Mouse (Mus musculus) liver, adult 2 months (tissue): ENCODE data around the gene Hadha. TPM values are rescaled to one million over a fixed set of nuclear protein-coding genes. Genes with fewer than 3 reads are reported as not detected.

Source experiments
- DNase-seq: peaks from one replicate; pipeline ENCODE4 v3.0.0-alpha.2; 2011; ENCODE audit warnings: low read depth, low spot score; ENCODE audit errors: extremely low read depth
- H3K27ac ChIP-seq: fragments of 200-500 bp; replicated peaks from 2 replicates; pipeline ENCODE4 v1.5.1; 2012; ENCODE audit warnings: low read depth, mild to moderate bottlenecking, control low read depth, inconsistent platforms, low read length; ENCODE audit not compliant: insufficient read depth
- H3K27me3 ChIP-seq: fragments of 200-500 bp; 2 replicates; pipeline ENCODE4 v1.6.1; 2012; ENCODE audit warnings: mild to moderate bottlenecking, moderate library complexity, low read length, inconsistent platforms; ENCODE audit not compliant: control insufficient read depth, insufficient read depth
- H3K36me3 ChIP-seq: fragments of 200-500 bp; 2 replicates; pipeline ENCODE4 v1.6.1; 2012; ENCODE audit warnings: low read length, inconsistent platforms; ENCODE audit not compliant: control insufficient read depth, insufficient read depth
- H3K4me1 ChIP-seq: fragments of 200-500 bp; 2 replicates; pipeline ENCODE4 v1.6.1; 2011; ENCODE audit warnings: low read length; ENCODE audit not compliant: control insufficient read depth, insufficient read depth
- H3K4me3 ChIP-seq: fragments of 200-500 bp; 2 replicates; pipeline ENCODE4 v1.5.1; 2011; ENCODE audit warnings: low read depth, mild to moderate bottlenecking, control low read depth, low read length, moderate library complexity; ENCODE audit not compliant: insufficient read depth
- H3K79me2 ChIP-seq: fragments of 200-500 bp; 2 replicates; pipeline ENCODE4 v1.6.1; 2012; ENCODE audit warnings: inconsistent platforms, mild to moderate bottlenecking, low read length, moderate library complexity; ENCODE audit not compliant: control insufficient read depth, insufficient read depth
- H3K9ac ChIP-seq: fragments of 200-500 bp; 2 replicates; pipeline ENCODE4 v1.6.1; 2012; ENCODE audit warnings: low read depth, mild to moderate bottlenecking, control low read depth, inconsistent platforms, low read length
- CTCF ChIP-seq: fragments of 200-500 bp; IDR thresholded peaks from 2 replicates; pipeline ENCODE4 v1.5.1; 2011; ENCODE audit warnings: low read depth, low read length, control low read depth
- POLR2A ChIP-seq: fragments of 200-500 bp; IDR thresholded peaks from 2 replicates; pipeline ENCODE4 v1.6.1; 2011; ENCODE audit warnings: low read length, control low read depth; ENCODE audit not compliant: insufficient read depth; ENCODE audit errors: extremely low read depth
- WGBS: fragments of 180-500 bp; shearing (Covaris S2); methylation state at CpG from one replicate; pipeline ENCODE4 v1.1.7; 2018; 5-methylcytosine and 5-hydroxymethylcytosine counted together
- polyA plus RNA-seq: library from polyadenylated mRNA; depleted of rRNA; stranded (reverse); fragments of >200 nt; gene quantifications from 2 replicates; pipeline ENCODE4 v1.2.3, GENCODE M21; 2012
- total RNA-seq: library from RNA; depleted of rRNA; stranded (reverse); fragments of >200 nt; gene quantifications from 2 replicates; pipeline ENCODE4 v1.2.3, GENCODE M21; 2014

Gene Hadha
- total and polyA plus RNA-seq, 2 experiments: 124 to 239 TPM

DNA sequence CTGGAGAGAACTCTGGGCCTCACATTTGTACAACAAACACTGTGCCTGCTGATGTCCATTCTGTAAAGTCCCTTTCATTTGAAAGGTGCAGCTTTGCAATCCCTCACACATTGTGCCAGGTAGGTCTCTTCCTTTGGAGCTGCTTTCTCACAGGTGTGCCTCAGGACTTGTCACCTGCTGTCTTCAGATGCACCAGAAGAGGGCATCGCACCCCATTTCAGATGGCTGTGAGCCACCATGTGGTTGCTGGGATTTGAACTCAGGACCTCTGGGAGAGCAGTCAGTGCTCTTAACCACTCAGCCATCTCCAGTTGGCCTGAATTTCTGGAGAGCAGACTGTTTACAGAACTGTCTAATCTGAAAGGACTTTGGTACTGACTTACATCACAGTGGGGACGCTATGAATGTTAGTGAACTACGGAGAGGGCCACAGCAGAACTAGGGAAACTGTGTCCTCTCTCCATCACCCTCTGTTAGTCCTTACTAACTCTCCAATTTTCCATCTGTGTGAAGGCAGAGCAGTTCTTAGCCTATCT lies 42.4 kb downstream of the Hadha start:
- no peak overlapping the region for H3K27ac ChIP-seq
- DNase-seq: peak; percentile 84
- no peaks in the 10 kb centered on the region for H3K79me2 ChIP-seq
- no peak overlapping the region for H3K4me3 ChIP-seq
- H3K4me1 ChIP-seq: peaks cover 5% of the 10 kb centered on the region; the same call in 1 of the 2 replicates
- 28% methylated on average over 3 of the region's 3 CpGs for WGBS
- no peak overlapping the region for H3K9ac ChIP-seq
- H3K36me3 ChIP-seq: no peaks in the 10 kb centered on the region
- peaks cover 8% of the 10 kb centered on the region for H3K27me3 ChIP-seq
- TF ChIP-seq POLR2A (no peak), CTCF (peak; percentile 40)

DNA sequence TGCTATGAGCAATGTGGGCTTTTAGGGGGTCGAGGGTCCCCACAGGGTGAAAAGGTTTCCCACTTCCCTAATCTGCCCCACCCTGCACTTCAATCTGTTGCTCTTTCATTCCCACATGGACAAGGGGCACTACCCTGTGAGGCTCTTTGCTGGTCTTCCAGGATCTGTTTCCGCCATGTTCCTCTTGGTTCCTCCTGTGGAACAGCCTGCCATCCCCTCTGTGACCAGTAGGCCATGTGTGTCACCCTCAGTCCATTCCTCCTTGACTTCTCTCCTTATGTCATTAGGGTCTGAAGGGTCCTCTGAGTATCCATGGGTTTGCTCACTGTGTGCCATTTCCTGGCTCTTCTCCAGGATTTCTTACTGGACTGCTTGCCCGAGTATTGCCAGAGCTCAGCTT lies 43.2 kb downstream of the Hadha start:
- H3K27me3 ChIP-seq: peaks cover 8% of the 10 kb centered on the region
- no peak overlapping the region for H3K9ac ChIP-seq
- H3K4me1 ChIP-seq: peaks cover 5% of the 10 kb centered on the region; the same call in 1 of the 2 replicates
- H3K27ac ChIP-seq: no peak overlapping the region
- DNase-seq: no peak
- H3K4me3 ChIP-seq: no peak overlapping the region
- H3K36me3 ChIP-seq: no peaks in the 10 kb centered on the region
- no peaks in the 10 kb centered on the region for H3K79me2 ChIP-seq
- 64% methylated on average over 3 of the region's 3 CpGs for WGBS
- TF ChIP-seq CTCF: no peak
- TF ChIP-seq POLR2A: no peak

DNA sequence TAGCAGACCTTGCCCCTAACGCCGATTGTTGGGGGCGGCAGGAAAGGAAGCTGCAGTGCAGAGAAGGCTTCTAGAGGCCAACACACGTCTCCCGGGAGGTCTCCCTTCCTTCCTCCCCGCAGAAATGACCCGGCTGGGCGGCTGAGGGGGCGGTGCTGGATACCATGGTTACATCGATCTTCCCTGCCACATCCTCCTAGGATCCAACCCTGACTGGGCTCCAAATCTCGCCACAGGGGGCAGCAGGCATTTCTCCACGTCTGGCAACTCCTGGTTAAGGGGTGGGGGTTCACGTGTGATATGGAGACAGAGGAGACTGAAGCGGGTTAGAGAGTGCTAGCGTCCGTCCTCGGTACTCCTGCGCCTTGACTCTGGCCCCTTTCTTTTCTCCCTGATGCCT lies 43.8 kb downstream of the Hadha start:
- H3K4me3 ChIP-seq: no peak overlapping the region

DNA sequence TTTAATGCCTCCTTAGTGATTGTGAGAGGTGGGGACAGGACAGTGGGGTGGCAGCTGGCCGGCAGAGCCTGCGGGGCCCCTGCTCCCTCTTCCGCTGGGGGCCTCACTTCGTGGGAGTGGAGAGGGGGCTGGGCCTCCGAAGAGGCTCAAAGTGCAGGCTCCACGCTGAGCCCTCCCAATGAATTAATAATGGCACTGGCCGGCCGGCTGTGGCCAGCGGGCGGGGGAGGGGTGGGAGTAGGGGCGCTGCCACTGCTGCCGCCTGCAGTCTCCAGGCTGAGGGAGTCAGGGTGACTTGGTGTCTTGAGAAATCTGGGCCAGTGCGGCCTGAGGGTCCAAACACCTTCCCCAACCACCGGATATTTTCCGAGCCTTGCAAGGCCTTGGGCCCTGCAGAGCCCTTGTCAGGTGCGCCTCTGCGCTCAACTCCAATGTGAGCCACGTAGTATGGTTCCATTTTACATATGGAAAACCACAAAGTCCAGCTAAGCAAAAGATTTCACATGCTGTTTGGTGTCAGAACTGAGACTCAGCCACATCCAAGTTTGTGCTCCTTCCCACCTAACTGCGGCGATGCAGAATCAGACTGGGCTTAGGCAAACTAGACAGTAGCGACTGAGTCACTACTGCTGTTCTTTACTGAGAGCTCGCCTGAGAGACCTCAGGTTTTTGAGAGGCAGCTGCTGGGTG lies 44.4 kb downstream of the Hadha start:
- TF ChIP-seq POLR2A: no peak
- Histone ChIP-seq H3K4me1 (peaks cover 5% of the 10 kb centered on the region), H3K4me3 (no peak overlapping the region), H3K36me3 (no peaks in the 10 kb centered on the region), H3K79me2 (no peaks in the 10 kb centered on the region), H3K27me3 (peaks cover 16% of the 10 kb centered on the region), H3K9ac (no peak overlapping the region), H3K27ac (no peak overlapping the region)
- DNase-seq: no peak
- 56% methylated on average over 22 of the region's 22 CpGs for WGBS

More for the DNA sequence above, 43.8 kb downstream of the Hadha start:
- WGBS: 8% methylated on average over 18 of the region's 18 CpGs
- peaks cover 5% of the 10 kb centered on the region for H3K4me1 ChIP-seq
- peaks cover 10% of the 10 kb centered on the region for H3K27me3 ChIP-seq
- no peaks in the 10 kb centered on the region for H3K36me3 ChIP-seq
- no peak overlapping the region for H3K9ac ChIP-seq
- no peak overlapping the region for H3K27ac ChIP-seq
- no peaks in the 10 kb centered on the region for H3K79me2 ChIP-seq
- TF ChIP-seq CTCF: peak; percentile 30; the same call in 1 of the 2 replicates
- TF ChIP-seq POLR2A: no peak
- DNase-seq: no peak

DNA sequence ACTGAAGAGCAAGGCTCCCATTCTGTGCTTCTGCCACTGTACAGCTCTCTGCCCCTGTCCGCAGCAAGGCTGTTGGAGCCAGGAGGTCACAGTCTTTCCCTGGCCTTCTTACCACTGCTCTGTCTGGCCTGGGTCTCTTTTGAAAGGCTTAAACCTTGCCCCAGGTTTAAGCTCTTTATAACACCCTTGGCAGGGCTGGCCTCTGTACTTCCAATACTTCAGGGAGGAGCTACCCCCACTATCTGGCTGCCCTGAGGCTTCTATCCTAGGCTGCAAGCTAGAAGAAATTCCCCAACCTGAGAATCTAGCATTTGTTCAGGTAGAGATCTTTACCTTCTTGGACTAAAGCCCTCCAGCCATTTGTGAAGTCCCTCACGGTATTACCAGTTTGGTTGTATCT lies 45.1 kb downstream of the Hadha start:
- no peaks in the 10 kb centered on the region for H3K36me3 ChIP-seq
- no peak overlapping the region for H3K9ac ChIP-seq
- TF ChIP-seq CTCF (no peak), POLR2A (no peak)
- 93% methylated on average over 2 of the region's 2 CpGs for WGBS
- no peak for DNase-seq
- no peak overlapping the region for H3K27ac ChIP-seq
- peaks cover 6% of the 10 kb centered on the region for H3K4me1 ChIP-seq
- H3K4me3 ChIP-seq: no peak overlapping the region
- no peaks in the 10 kb centered on the region for H3K79me2 ChIP-seq
- peaks cover 22% of the 10 kb centered on the region for H3K27me3 ChIP-seq

DNA sequence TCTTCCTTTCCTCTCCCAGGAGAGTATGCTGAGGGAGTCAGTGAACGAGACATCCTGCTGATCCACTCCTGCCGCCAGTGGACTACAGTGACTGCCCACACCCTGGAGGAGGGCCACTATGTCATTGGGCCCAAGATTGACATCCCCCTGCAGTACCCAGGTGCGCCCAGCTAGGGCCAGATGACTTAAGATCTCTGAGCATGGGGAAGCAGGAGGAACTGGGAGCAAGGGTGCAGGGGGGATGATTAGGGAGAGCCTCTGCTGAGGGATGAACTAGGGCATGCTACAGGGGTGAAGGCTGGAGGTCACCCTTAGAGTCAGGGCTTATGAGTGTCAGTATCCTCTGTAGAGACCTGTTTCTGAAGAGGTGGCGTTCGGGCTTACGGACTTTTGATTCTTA lies 46.7 kb downstream of the Hadha start:
- Histone ChIP-seq H3K9ac (no peak overlapping the region), H3K36me3 (no peaks in the 10 kb centered on the region), H3K4me3 (no peak overlapping the region), H3K79me2 (no peaks in the 10 kb centered on the region), H3K4me1 (peaks cover 3% of the 10 kb centered on the region), H3K27ac (no peak overlapping the region), H3K27me3 (peaks cover 13% of the 10 kb centered on the region)
- TF ChIP-seq POLR2A: no peak
- TF ChIP-seq CTCF: no peak
- no peak for DNase-seq
- WGBS: 91% methylated on average over 6 of the region's 6 CpGs
